Comparison of ENCODE assay signal across 8 mouse cellular contexts in the genomic region with DNA sequence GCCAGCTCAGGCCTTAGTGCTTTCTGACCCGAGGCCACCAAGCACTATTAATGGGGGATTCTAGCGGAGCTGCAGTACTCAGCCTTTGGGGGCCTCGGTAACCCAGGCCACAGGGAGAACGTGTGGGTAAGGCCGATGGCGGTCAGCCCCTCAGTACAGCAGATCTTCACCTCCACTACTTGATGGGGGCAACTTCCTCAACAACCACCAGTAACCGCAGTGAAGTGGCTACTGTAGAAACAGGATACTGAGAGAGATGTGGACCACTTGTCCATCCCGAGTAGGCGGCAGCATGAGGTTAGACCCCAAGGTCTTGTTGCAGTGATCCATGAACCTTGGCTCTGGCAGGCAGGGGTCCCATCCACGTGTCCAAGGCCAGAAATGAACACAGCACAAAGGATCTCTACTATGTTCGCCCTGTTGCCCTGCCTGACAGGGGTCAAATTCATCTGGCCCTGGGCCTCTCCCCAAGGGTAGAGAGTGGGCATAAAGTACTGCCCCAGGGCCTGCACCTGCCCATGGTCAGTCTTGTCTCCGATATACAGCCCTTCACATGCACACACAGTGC.
DNase-seq lines count a peak whose midpoint lies in the region; ATAC-seq and TF ChIP-seq lines count a peak whose summit lies in the region.

No protein-coding gene starts in this region.

- H3K4me1 ChIP-seq in ES-Bruce4 (ENCODE audit: control insufficient read depth, insufficient read depth, low read length), result peaks cover 7% of the 10 kb centered on the region
- H3K4me1 ChIP-seq in heart, postnatal 0 days (ENCODE audit: control insufficient read depth, insufficient read depth), result peaks cover 22% of the 10 kb centered on the region

- H3K9ac ChIP-seq in ES-Bruce4 (ENCODE audit: low read depth, poor library complexity, severe bottlenecking), result peak overlapping the region; percentile 61
- peak overlapping the region; percentile 61 for H3K9ac ChIP-seq in heart, postnatal 0 days (replicated peaks; ENCODE audit: low read depth, low read length)

- no peaks in the 10 kb centered on the region for H3K9me3 ChIP-seq in ES-Bruce4 (replicated peaks; ENCODE audit: control insufficient read depth, insufficient read depth, low read length, poor library complexity, severe bottlenecking)
- no peaks in the 10 kb centered on the region for H3K9me3 ChIP-seq in heart, postnatal 0 days (replicated peaks; ENCODE audit: control insufficient read depth, low read length)

- no peak for ATAC-seq in heart, postnatal 0 days (ENCODE audit: insufficient read depth, low read depth)

- H3K4me3 ChIP-seq in ES-Bruce4 (ENCODE audit: low read depth, low read length), result peak overlapping the region; percentile 41
- H3K4me3 ChIP-seq in heart, postnatal 0 days (ENCODE audit: low read depth, low read length), result peak overlapping the region; percentile 46
- H3K4me3 ChIP-seq in macrophage (ENCODE audit: inconsistent target), result peak overlapping the region; percentile 20

- H3K36me3 ChIP-seq in ES-Bruce4 (ENCODE audit: control insufficient read depth, insufficient read depth, low read length, poor library complexity, severe bottlenecking) (no peaks in the 10 kb centered on the region), macrophage (ENCODE audit: inconsistent target) (peaks cover 13% of the 10 kb centered on the region; the same call in 1 of the 2 replicates)
- H3K36me3 ChIP-seq in heart, postnatal 0 days (replicated peaks; ENCODE audit: control insufficient read depth, insufficient read depth, low read length), result peaks cover 9% of the 10 kb centered on the region

- intact Hi-C loops in heart, postnatal 25 days (cut with DNase I), result loop anchor here (5.0 kb wide), 1 partner anchor 66 kb away; no protein-coding TSS in a partner anchor

- no peaks in the 10 kb centered on the region for H3K27me3 ChIP-seq in ES-Bruce4 (ENCODE audit: control insufficient read depth, insufficient read depth, low read length, poor library complexity, severe bottlenecking)
- no peaks in the 10 kb centered on the region for H3K27me3 ChIP-seq in heart, postnatal 0 days (ENCODE audit: control insufficient read depth, insufficient read depth, low read length)

- TF ChIP-seq CTCF in ES-Bruce4 (IDR thresholded peaks at IDR 0.05; ENCODE audit: low read depth, low read length), result no peak
- no peak for TF ChIP-seq CTCF in heart, postnatal 0 days (IDR thresholded peaks at IDR 0.05; ENCODE audit: low read depth)

- H3K27ac ChIP-seq in ES-Bruce4 (ENCODE audit: insufficient read depth, low read length), result no peak overlapping the region
- H3K27ac ChIP-seq in heart, postnatal 0 days (ENCODE audit: low read depth), result peak overlapping the region; percentile 79
- H3K27ac ChIP-seq in macrophage, result no peak overlapping the region

- peak; percentile 27 to 46 for DNase-seq in heart, adult 9 months (ENCODE audit: low spot score in 2 of 2)
- DNase-seq in heart, postnatal 25 days (ENCODE audit: low spot score), result no peak
- no peak for DNase-seq in heart, postnatal 0 days (ENCODE audit: low spot score)
- DNase-seq in ovary, adult 18-20 months (ENCODE audit: low spot score), result no peak
- DNase-seq in ovary, postnatal 10 days (ENCODE audit: low spot score), result no peak
- DNase-seq in left cerebral cortex, adult 18-20 months (ENCODE audit: low spot score in 2 of 2), result no peak

- 47% methylated on average over 12 of the region's 12 CpGs for WGBS in heart, postnatal 0 days
- WGBS in macrophage (ENCODE audit: missing documents), result 34% methylated on average over 12 of the region's 12 CpGs

- TF ChIP-seq EP300 in ES-Bruce4 (IDR thresholded peaks at IDR 0.05; ENCODE audit: insufficient read depth, low read depth, low read length), result no peak
- TF ChIP-seq EP300 in heart, postnatal 0 days (IDR thresholded peaks at IDR 0.05; ENCODE audit: low read depth), result no peak

- peak overlapping the region; percentile 74 for H3K4me2 ChIP-seq in heart, postnatal 0 days (ENCODE audit: low read depth, low read length)

- no peaks in the 10 kb centered on the region; the same call in 1 of the 2 replicates for H3K79me2 ChIP-seq in macrophage (ENCODE audit: inconsistent target)

- no peak for TF ChIP-seq POLR2A in ES-Bruce4 (IDR thresholded peaks at IDR 0.05; ENCODE audit: insufficient read depth, low read length)

Comparison
In these comparisons a context has a peak if more than half of its experiments do, and no peak if none do; other contexts are left out.
1. DNase-seq: peak in heart, adult 9 months (2 of 2); none in heart, postnatal 25 days (single experiment), heart, postnatal 0 days (single experiment), ovary, adult 18-20 months (single experiment), ovary, postnatal 10 days (single experiment) and left cerebral cortex, adult 18-20 months (0 of 2).
2. Peak in every context shown above with its lines, with median percentiles within 50 percentile points of each other: H3K4me3 ChIP-seq.